Comparison of ENCODE assay signal across 12 mouse cellular contexts in the genomic region with DNA sequence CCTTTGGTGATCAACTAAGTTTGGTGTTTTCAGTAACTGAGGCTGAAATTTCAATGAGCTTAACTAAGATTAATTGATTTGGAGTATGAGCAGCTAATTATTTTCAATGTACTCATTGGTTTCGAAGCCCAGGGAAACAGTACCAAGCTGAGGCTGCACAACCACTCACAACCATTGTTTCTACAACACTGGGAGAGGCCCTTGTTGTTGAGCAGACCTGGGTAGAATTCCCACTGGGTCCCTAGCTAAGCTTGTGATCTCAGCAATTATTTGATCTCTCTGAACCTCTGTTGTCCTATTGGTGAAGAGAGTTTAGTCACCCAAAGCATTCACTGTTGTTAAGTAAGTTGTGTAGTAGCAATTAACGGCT.
"Had no signal": no experiment of that assay in that cellular context is flagged by ENCODE, and none has a peak within 500 bp of the region (broad histone marks: within the 10 kb centered on the region; RNA-seq: fewer than 3 reads in every experiment).

No protein-coding gene starts in this region.

- H3K4me2 ChIP-seq: limb, embryonic 13.5 days; midbrain, embryonic 11.5 days had no signal

- H3K9me3 ChIP-seq: limb, embryonic 13.5 days had no signal

- DNase-seq: kidney, postnatal 36 days; lung, adult 18-20 months; right cerebral cortex, postnatal 4 days; spleen, adult 18-20 months; thymus, adult 18-20 months; thymus, postnatal 14 days had no signal

- H3K4me3 ChIP-seq: limb, embryonic 13.5 days; megakaryocyte, embryonic 14.5 days had no signal

- H3K9ac ChIP-seq: limb, embryonic 13.5 days; liver, embryonic 14.5 days had no signal

- H3K36me3 ChIP-seq: limb, embryonic 13.5 days had no signal

- H3K4me1 ChIP-seq: megakaryocyte, embryonic 14.5 days had no signal

- H3K27ac ChIP-seq: kidney, postnatal 0 days; limb, embryonic 13.5 days; liver, embryonic 14.5 days; macrophage had no signal

- H3K27me3 ChIP-seq: limb, embryonic 13.5 days; megakaryocyte, embryonic 14.5 days had no signal
